Mouse (Mus musculus): ENCODE measurements around the gene Fam50b. TPM values are rescaled to one million over a fixed set of nuclear protein-coding genes. Genes with fewer than 3 reads are reported as not detected.

Fam50b gene
- polyA plus RNA-seq, 1 experiment from 2014 or later: not detected

DNA sequence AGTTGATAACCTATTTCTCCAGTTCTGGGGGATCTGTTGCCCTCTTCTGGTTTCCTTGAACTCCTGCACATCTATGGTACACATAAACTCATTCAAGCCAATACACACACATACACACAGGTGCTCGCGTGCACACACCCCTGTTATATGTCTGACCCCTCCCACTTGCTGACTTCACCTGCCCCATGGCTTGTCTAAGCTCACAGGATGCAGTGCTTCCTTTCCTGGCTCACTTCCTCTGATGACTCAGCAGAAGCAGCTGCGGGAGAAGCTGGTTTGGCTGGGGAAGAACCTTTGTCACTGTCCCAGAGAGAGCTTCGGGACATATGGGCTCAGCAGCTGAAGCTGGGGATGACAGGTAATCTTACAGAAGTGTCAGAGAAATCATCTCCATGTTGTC is 23.2 kb upstream of the Fam50b start:
- no peaks in the 10 kb centered on the region for H3K27me3 ChIP-seq
- H3K9ac ChIP-seq: no peak overlapping the region
- no peak overlapping the region for H3K4me3 ChIP-seq
- no peaks in the 10 kb centered on the region for H3K9me3 ChIP-seq
- H3K4me1 ChIP-seq (replicated peaks): peaks cover 5% of the 10 kb centered on the region; the same call in 1 of the 2 replicates
- no peak overlapping the region for H3K4me2 ChIP-seq
- 92% methylated on average over 4 of the region's 4 CpGs for WGBS
- ATAC-seq (ENCODE audit: low read depth): no peak
- no peak overlapping the region for H3K27ac ChIP-seq (replicated peaks)
- no peaks in the 10 kb centered on the region for H3K36me3 ChIP-seq

GRCm38 (mm10) chr13:34712881-34713280 is 21.8 kb upstream of the Fam50b start:
- H3K27me3 ChIP-seq: no peaks in the 10 kb centered on the region
- WGBS: 69% methylated on average over 1 of the region's 1 CpGs

DNA sequence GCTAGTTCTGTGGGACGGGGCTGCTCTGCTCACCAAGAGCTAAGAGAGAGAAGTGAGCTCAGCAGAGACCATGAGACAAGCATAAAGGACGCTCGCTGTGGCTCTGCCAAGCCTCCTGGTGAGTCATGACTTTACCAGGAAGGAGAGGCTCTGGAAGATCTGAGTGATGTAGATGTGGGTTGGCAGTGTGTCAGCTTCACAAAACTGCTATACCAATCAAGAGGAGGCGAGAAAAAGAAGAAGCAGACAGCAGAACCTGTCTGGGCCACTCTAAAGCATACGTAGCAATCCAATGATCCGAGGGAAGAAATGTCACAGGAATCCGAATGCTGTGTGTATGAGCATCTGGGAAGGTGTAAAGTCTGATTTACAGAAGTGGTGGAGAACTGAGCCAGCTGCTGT is 19.2 kb upstream of the Fam50b start:
- ATAC-seq (ENCODE audit: low read depth): no peak
- WGBS: 51% methylated on average over 7 of the region's 7 CpGs
- Histone ChIP-seq H3K4me1 (replicated peaks) (peaks cover 17% of the 10 kb centered on the region), H3K4me2 (no peak overlapping the region), H3K27me3 (no peaks in the 10 kb centered on the region), H3K4me3 (no peak overlapping the region), H3K36me3 (no peaks in the 10 kb centered on the region), H3K27ac (replicated peaks) (no peak overlapping the region), H3K9me3 (no peaks in the 10 kb centered on the region), H3K9ac (no peak overlapping the region)

More at GRCm38 (mm10) chr13:34712881-34713280, 21.8 kb upstream of the Fam50b start:
- H3K9ac ChIP-seq: no peak overlapping the region
- H3K4me1 ChIP-seq (replicated peaks): peaks cover 12% of the 10 kb centered on the region
- no peak for ATAC-seq (ENCODE audit: low read depth)
- H3K4me2 ChIP-seq: no peak overlapping the region
- no peak overlapping the region for H3K4me3 ChIP-seq
- H3K9me3 ChIP-seq: no peaks in the 10 kb centered on the region
- no peaks in the 10 kb centered on the region for H3K36me3 ChIP-seq
- H3K27ac ChIP-seq (replicated peaks): no peak overlapping the region

GRCm38 (mm10) chr13:34724831-34725592 is 9.6 kb upstream of the Fam50b start:
- no peaks in the 10 kb centered on the region for H3K36me3 ChIP-seq
- peaks cover 17% of the 10 kb centered on the region for H3K4me1 ChIP-seq (replicated peaks)
- 78% methylated on average over 8 of the region's 8 CpGs for WGBS
- no peaks in the 10 kb centered on the region for H3K27me3 ChIP-seq
- H3K9me3 ChIP-seq: no peaks in the 10 kb centered on the region
- no peak for ATAC-seq (ENCODE audit: low read depth)
- H3K4me2 ChIP-seq: no peak overlapping the region
- no peak overlapping the region for H3K4me3 ChIP-seq
- no peak overlapping the region for H3K9ac ChIP-seq
- H3K27ac ChIP-seq (replicated peaks): 0 out of 2 replicates have a peak overlapping the region, but pooled peaks have one; percentile 49

DNA sequence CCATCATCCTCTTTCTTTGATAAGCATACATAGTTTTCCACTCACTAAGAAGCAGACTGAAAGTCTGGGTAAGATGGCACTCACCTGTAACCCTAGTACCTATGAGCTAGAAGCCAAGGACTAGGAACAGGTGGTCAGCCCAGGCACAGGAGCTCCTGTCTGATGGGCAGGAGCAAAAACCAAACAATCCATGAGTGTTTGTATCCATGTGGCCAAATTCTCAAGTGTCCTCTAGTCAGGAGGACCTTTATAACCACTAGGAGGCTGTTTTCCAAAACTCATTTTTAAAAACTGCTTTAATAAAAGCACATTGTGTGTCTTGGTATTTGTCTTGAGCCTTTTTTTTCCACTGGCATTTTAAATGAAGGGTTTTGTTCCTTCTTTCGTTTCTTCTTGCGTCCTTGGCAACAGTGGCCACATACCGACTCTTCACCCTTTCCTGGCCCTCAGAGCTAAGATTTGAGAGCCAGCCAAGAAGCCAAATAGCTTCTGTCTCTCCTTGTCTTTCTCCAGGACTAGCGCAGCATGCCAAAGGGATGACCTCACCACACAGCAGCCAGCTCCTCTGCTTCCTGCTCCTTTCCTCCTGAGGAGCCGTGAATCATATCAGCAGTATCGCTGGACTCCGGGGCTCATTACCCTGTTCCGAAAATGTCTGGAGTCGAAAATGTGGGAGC is 8.7 kb upstream of the Fam50b start:
- H3K9ac ChIP-seq: no peak overlapping the region
- H3K36me3 ChIP-seq: no peaks in the 10 kb centered on the region
- ATAC-seq (ENCODE audit: low read depth): peak; percentile 63; the same call in 1 of the 2 replicates
- H3K9me3 ChIP-seq: peaks cover 2% of the 10 kb centered on the region; the same call in 1 of the 2 replicates
- no peaks in the 10 kb centered on the region for H3K27me3 ChIP-seq
- H3K4me2 ChIP-seq: peak overlapping the region; percentile 21
- peaks cover 17% of the 10 kb centered on the region for H3K4me1 ChIP-seq (replicated peaks)
- H3K4me3 ChIP-seq: no peak overlapping the region
- H3K27ac ChIP-seq (replicated peaks): peak overlapping the region; percentile 49
- WGBS: 50% methylated on average over 9 of the region's 9 CpGs

DNA sequence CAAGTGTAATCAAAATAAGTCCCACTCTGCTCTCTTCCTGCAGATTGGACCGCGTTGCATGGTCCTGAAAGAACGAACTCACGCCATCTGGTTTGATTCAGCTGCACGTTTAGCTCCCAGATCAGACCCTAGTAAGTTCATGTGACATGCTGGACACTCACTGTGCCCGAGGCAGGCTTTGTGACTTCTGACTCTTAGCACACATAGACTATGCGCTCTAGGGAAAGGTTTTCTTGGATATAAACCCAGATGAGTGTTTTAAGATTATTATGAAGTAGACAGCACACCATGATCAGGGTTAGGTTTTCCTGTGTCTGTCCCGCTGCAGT is 8.2 kb upstream of the Fam50b start:
- no peaks in the 10 kb centered on the region for H3K36me3 ChIP-seq
- H3K9ac ChIP-seq: no peak overlapping the region
- H3K4me2 ChIP-seq: peak overlapping the region; percentile 21
- no peak overlapping the region for H3K4me3 ChIP-seq
- WGBS: 67% methylated on average over 8 of the region's 8 CpGs
- H3K4me1 ChIP-seq (replicated peaks): peaks cover 17% of the 10 kb centered on the region
- H3K27ac ChIP-seq (replicated peaks): peak overlapping the region; percentile 25; the same call in 1 of the 2 replicates
- H3K27me3 ChIP-seq: no peaks in the 10 kb centered on the region
- peak; percentile 8; the same call in 1 of the 2 replicates for ATAC-seq (ENCODE audit: low read depth)
- peaks cover 3% of the 10 kb centered on the region; the same call in 1 of the 2 replicates for H3K9me3 ChIP-seq

DNA sequence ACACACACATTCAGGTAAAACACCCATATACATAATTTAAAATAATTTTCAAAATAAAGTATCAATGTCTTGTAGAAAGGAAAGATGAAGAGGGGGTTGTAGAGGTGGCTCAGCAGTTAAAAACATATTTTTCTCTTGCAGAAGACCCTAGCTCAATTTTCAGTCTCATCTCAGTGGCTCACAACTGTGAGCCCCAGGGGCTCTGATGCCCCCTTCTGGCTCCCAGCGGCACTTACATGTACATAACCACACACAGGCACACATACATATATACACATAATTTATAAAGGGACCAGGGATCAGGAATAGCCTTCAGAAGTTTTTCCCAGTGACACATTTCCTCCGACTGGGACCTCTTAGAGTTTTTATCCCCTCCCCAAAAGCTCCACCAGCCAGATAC is 7.6 kb upstream of the Fam50b start:
- H3K4me1 ChIP-seq (replicated peaks): peaks cover 17% of the 10 kb centered on the region
- H3K27ac ChIP-seq (replicated peaks): no peak overlapping the region

GRCm38 (mm10) chr13:34731551-34731950 is 3.1 kb upstream of the Fam50b start:
- WGBS: 90% methylated on average over 6 of the region's 6 CpGs
- peaks cover 8% of the 10 kb centered on the region; the same call in 1 of the 2 replicates for H3K4me1 ChIP-seq (replicated peaks)

More for the DNA sequence above, 7.6 kb upstream of the Fam50b start:
- no peak overlapping the region for H3K4me2 ChIP-seq
- 87% methylated on average over 2 of the region's 2 CpGs for WGBS
- ATAC-seq (ENCODE audit: low read depth): no peak
- no peak overlapping the region for H3K4me3 ChIP-seq
- no peak overlapping the region for H3K9ac ChIP-seq
- no peaks in the 10 kb centered on the region for H3K36me3 ChIP-seq
- H3K9me3 ChIP-seq: peaks cover 3% of the 10 kb centered on the region; the same call in 1 of the 2 replicates
- H3K27me3 ChIP-seq: no peaks in the 10 kb centered on the region

DNA sequence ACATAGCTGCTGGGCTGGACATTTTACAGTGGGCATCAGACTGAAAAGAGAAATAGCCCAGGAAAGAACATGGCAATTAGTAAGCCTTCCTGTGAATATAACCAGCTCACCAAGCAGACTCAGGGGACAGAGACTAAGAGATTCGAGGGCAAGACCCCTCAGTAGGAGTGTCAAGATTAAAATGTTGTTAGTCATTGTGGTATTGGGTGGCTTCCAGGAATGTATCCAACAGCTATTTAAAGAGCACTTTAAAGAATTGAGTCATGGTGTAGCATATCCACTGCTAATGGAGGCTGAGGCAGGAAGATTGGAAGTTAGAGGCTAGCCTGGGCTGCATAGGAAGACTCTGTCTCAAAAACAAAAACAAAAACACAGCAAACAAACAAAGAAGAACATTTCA is 870 bp upstream of the Fam50b start:
- Histone ChIP-seq H3K9ac (no peak overlapping the region), H3K4me2 (no peak overlapping the region), H3K9me3 (peaks cover 3% of the 10 kb centered on the region; the same call in 1 of the 2 replicates), H3K4me1 (replicated peaks) (peaks cover 8% of the 10 kb centered on the region; the same call in 1 of the 2 replicates), H3K36me3 (no peaks in the 10 kb centered on the region), H3K27ac (replicated peaks) (no peak overlapping the region), H3K27me3 (no peaks in the 10 kb centered on the region), H3K4me3 (no peak overlapping the region)
- 77% methylated on average over 1 of the region's 1 CpGs for WGBS
- ATAC-seq (ENCODE audit: low read depth): no peak

More at GRCm38 (mm10) chr13:34731551-34731950, 3.1 kb upstream of the Fam50b start:
- Histone ChIP-seq H3K27ac (replicated peaks) (no peak overlapping the region), H3K9me3 (peaks cover 3% of the 10 kb centered on the region; the same call in 1 of the 2 replicates), H3K4me3 (no peak overlapping the region), H3K27me3 (no peaks in the 10 kb centered on the region), H3K4me2 (no peak overlapping the region), H3K9ac (no peak overlapping the region), H3K36me3 (no peaks in the 10 kb centered on the region)
- ATAC-seq (ENCODE audit: low read depth): no peak

DNA sequence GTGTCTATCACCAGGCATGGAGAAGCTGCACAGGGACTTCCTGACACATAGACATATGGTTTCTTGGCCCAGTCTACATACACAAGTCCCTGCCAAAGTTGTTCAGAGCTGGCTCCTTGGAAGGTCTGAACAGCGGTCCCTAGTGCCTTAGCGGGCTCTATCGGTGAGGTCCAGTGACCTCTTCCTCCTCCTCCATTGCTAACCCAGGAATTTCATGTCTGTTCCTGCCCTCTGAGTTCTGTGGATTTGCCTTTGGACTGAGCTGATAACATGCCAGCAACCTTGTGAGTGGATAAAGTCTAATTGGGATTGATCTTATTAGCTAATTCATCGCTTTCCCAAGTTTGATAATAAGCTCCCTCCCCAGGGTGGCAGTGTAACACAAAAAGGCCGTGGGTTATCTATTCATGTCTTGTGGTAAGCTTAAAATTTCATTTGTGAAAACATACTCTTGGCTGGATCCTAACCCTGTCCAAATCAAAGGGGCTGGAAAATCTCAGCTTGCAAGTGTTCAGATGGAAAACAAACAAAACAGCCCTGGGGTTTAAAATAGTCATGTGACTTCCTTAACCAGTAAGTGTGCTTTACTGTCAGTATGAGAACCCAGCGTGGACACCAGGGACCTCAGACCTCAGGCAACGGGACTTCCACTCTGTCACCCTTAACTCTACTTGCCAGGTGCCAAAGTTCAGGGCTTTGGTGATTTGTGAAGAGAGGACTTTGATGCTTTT is 3.5 kb downstream of the Fam50b start:
- H3K4me1 ChIP-seq (replicated peaks): peaks cover 2% of the 10 kb centered on the region; the same call in 1 of the 2 replicates
- ATAC-seq (ENCODE audit: low read depth): no peak
- no peaks in the 10 kb centered on the region for H3K9me3 ChIP-seq
- H3K27ac ChIP-seq (replicated peaks): no peak overlapping the region
- H3K36me3 ChIP-seq: no peaks in the 10 kb centered on the region
- H3K27me3 ChIP-seq: no peaks in the 10 kb centered on the region
- no peak overlapping the region for H3K9ac ChIP-seq
- no peak overlapping the region for H3K4me2 ChIP-seq
- H3K4me3 ChIP-seq: no peak overlapping the region
- WGBS: 84% methylated on average over 7 of the region's 7 CpGs

DNA sequence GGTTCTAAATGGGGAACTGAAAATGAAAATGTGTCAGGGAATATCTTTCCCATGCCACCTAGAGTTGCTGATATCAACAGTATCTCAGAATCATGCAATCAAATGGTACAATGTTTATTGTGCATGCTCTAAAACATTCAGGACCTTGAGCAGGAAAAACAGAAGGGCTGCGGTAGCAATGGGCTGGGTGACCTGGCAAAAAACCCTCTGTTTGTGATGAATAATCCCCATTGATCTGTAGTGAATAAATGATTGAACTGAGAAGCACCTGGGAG is 4.0 kb downstream of the Fam50b start:
- no peak for ATAC-seq (ENCODE audit: low read depth)
- Histone ChIP-seq H3K36me3 (no peaks in the 10 kb centered on the region), H3K4me3 (no peak overlapping the region), H3K27me3 (no peaks in the 10 kb centered on the region), H3K27ac (replicated peaks) (no peak overlapping the region), H3K4me1 (replicated peaks) (no peaks in the 10 kb centered on the region), H3K9me3 (no peaks in the 10 kb centered on the region), H3K9ac (no peak overlapping the region), H3K4me2 (no peak overlapping the region)
- WGBS: 89% methylated on average over 1 of the region's 1 CpGs

DNA sequence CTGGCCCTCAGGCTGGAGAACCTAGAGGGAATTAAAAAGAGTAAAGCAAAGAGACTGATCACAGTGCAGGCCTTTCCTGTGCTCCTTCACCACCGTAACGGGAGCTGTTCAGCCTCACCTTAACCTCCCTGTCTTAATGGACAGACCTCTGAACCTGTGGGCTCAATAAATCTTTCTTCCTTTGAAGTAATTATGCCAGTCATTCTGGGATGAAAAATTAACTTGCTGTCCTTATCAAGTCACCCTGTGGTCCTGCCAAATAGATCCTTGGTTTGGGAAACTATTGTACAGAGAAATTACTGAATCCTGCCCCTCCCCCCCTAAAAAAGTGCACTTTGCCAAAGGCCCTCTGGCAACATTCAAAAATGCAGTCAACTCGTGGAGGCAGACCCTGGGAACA is 4.4 kb downstream of the Fam50b start:
- Histone ChIP-seq H3K9ac (no peak overlapping the region), H3K4me3 (no peak overlapping the region), H3K27me3 (no peaks in the 10 kb centered on the region), H3K4me2 (no peak overlapping the region), H3K27ac (replicated peaks) (no peak overlapping the region), H3K4me1 (replicated peaks) (no peaks in the 10 kb centered on the region), H3K36me3 (no peaks in the 10 kb centered on the region), H3K9me3 (no peaks in the 10 kb centered on the region)
- 64% methylated on average over 3 of the region's 3 CpGs for WGBS
- ATAC-seq (ENCODE audit: low read depth): no peak

Measured in neural tube, embryonic 13.5 days (tissue).